Mouse (Mus musculus) midbrain, embryonic 16.5 days (tissue): ENCODE data around the gene Syt1. TPM values are rescaled to one million over a fixed set of nuclear protein-coding genes. Genes with fewer than 3 reads are reported as not detected.

Experiments
- ATAC-seq: fragments of 200-750 bp; cut with Nextera tagmentation; 2 replicates; pipeline ENCODE4 v1.8.0; 2017; ENCODE audit warnings: moderate TSS enrichment
- H3K27ac ChIP-seq: fragments of 300-500 bp; sonication (generic); 2 replicates; pipeline ENCODE4 v1.5.1; 2014; ENCODE audit warnings: mild to moderate bottlenecking, low read length, mixed read lengths
- H3K27me3 ChIP-seq: fragments of 300-500 bp; sonication (generic); 2 replicates; pipeline ENCODE4 v1.6.1; 2014; ENCODE audit warnings: low read depth, low read length, mixed read lengths; ENCODE audit not compliant: control insufficient read depth, insufficient read depth
- H3K36me3 ChIP-seq: fragments of 300-500 bp; sonication (generic); 2 replicates; pipeline ENCODE4 v1.6.1; 2014; ENCODE audit warnings: mild to moderate bottlenecking, low read length, moderate library complexity, mixed read lengths; ENCODE audit not compliant: control insufficient read depth, insufficient read depth
- H3K4me1 ChIP-seq: fragments of 300-500 bp; sonication (generic); 2 replicates; pipeline ENCODE4 v1.6.1; 2014; ENCODE audit warnings: mild to moderate bottlenecking, low read length, mixed read lengths; ENCODE audit not compliant: control insufficient read depth, insufficient read depth
- H3K4me2 ChIP-seq: fragments of 300-500 bp; sonication (generic); 2 replicates; pipeline ENCODE4 v1.6.1; 2014; ENCODE audit warnings: mild to moderate bottlenecking, low read length, mixed read lengths
- H3K4me3 ChIP-seq: fragments of 300-500 bp; sonication (generic); 2 replicates; pipeline ENCODE4 v1.5.1; 2014; ENCODE audit warnings: low read depth, mild to moderate bottlenecking, low read length, moderate library complexity, mixed read lengths
- H3K9ac ChIP-seq: fragments of 300-500 bp; sonication (generic); 2 replicates; pipeline ENCODE4 v1.6.1; 2014; ENCODE audit warnings: low read depth, low read length, mixed read lengths
- H3K9me3 ChIP-seq: fragments of 300-500 bp; sonication (generic); replicated peaks from 2 replicates; pipeline ENCODE4 v1.6.1; 2014; ENCODE audit warnings: mild to moderate bottlenecking, low read length, mixed read lengths; ENCODE audit not compliant: control insufficient read depth, poor library complexity, severe bottlenecking
- whole genome bisulfite sequencing: fragments of 180-500 bp; shearing (Covaris S2); extraction: QIAGEN DNeasy Blood & Tissue Kit; methylation state at CpG from one replicate; pipeline ENCODE4 v1.1.7; 2014; 5-methylcytosine and 5-hydroxymethylcytosine counted together
- polyA plus RNA-seq: library from polyadenylated mRNA; unstranded; fragments of >200 nt; fragmentation: Nextera tagmentation; extraction: Ambion mirVana; gene quantifications from 2 replicates; pipeline ENCODE4 v1.2.1, GENCODE M21; 2015

Syt1 gene
- polyA plus RNA-seq, 1 experiment from 2014 or later: 146 TPM

GRCm38 (mm10) chr10:108660295-108660694 lies 350.5 kb downstream of the Syt1 start:
- no peak for ATAC-seq
- WGBS: 75% methylated on average over 3 of the region's 3 CpGs
- no peak overlapping the region for H3K4me2 ChIP-seq
- no peak overlapping the region for H3K4me3 ChIP-seq
- H3K27ac ChIP-seq: no peak overlapping the region
- H3K27me3 ChIP-seq: no peaks in the 10 kb centered on the region
- no peak overlapping the region for H3K9ac ChIP-seq
- H3K9me3 ChIP-seq: no peaks in the 10 kb centered on the region
- no peaks in the 10 kb centered on the region for H3K36me3 ChIP-seq
- H3K4me1 ChIP-seq: 0 out of 2 replicates have a peak, but pooled peaks cover 2% of the 10 kb centered on the region

DNA sequence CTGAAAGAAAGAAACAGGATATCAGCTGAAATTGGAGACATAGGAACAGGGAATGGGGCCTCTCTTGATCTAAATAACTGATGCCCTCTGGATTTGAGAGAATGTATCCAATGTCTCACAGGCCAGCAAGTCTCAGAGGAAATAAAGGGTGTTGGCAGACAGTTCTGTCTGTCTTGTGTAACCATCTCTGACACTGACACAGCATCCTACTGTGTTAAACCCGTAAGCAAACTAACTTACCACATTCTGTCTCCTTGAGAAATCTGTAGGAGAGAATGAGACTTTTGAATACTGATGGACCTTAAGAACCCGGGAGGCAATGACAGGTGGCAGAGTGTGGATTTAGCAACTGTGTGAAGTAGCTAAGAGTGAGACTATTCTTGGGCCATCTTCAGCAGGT lies 352.5 kb downstream of the Syt1 start:
- 0 out of 2 replicates have a peak, but pooled peaks cover 2% of the 10 kb centered on the region for H3K4me1 ChIP-seq
- H3K9me3 ChIP-seq: no peaks in the 10 kb centered on the region
- WGBS: 67% methylated on average over 2 of the region's 2 CpGs
- ATAC-seq: no peak
- H3K36me3 ChIP-seq: no peaks in the 10 kb centered on the region
- H3K27ac ChIP-seq: no peak overlapping the region
- no peaks in the 10 kb centered on the region for H3K27me3 ChIP-seq
- H3K4me2 ChIP-seq: no peak overlapping the region
- no peak overlapping the region for H3K4me3 ChIP-seq
- no peak overlapping the region for H3K9ac ChIP-seq

GRCm38 (mm10) chr10:108657669-108658068 lies 353.1 kb downstream of the Syt1 start:
- H3K4me2 ChIP-seq: no peak overlapping the region
- H3K27me3 ChIP-seq: no peaks in the 10 kb centered on the region
- H3K9ac ChIP-seq: no peak overlapping the region
- ATAC-seq: no peak
- no peaks in the 10 kb centered on the region for H3K36me3 ChIP-seq
- H3K27ac ChIP-seq: no peak overlapping the region
- H3K9me3 ChIP-seq: no peaks in the 10 kb centered on the region
- no peak overlapping the region for H3K4me3 ChIP-seq
- 0 out of 2 replicates have a peak, but pooled peaks cover 2% of the 10 kb centered on the region for H3K4me1 ChIP-seq

GRCm38 (mm10) chr10:108656898-108657297 lies 353.9 kb downstream of the Syt1 start:
- Histone ChIP-seq H3K4me2 (no peak overlapping the region), H3K27ac (no peak overlapping the region), H3K4me3 (no peak overlapping the region), H3K36me3 (no peaks in the 10 kb centered on the region), H3K4me1 (peaks cover 3% of the 10 kb centered on the region; the same call in 1 of the 2 replicates), H3K9me3 (no peaks in the 10 kb centered on the region), H3K27me3 (no peaks in the 10 kb centered on the region), H3K9ac (no peak overlapping the region)
- 96% methylated on average over 4 of the region's 4 CpGs for whole genome bisulfite sequencing
- no peak for ATAC-seq

DNA sequence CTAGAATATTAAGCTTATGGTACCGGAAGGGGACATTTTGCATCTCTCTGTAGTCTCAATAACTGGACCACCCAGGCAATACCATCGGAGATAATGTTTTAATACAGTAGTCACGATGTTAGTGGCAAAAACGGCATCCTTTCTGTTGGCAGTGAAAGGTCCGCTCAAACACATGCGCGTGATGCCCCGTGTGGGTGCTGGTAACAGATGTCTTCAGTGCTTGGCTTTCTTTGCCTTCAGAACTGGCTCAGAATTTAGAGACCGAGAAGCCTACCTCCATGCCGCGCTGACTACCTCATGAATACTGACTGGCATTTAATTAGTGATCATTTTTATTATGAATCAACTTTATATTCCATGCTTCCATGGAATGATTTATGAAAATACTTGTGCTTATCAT lies 355.7 kb downstream of the Syt1 start:
- Histone ChIP-seq H3K36me3 (no peaks in the 10 kb centered on the region), H3K27ac (no peak overlapping the region), H3K4me2 (no peak overlapping the region), H3K27me3 (no peaks in the 10 kb centered on the region), H3K9ac (no peak overlapping the region), H3K4me1 (peaks cover 3% of the 10 kb centered on the region; the same call in 1 of the 2 replicates), H3K4me3 (no peak overlapping the region), H3K9me3 (no peaks in the 10 kb centered on the region)
- no peak for ATAC-seq
- 95% methylated on average over 11 of the region's 11 CpGs for WGBS

DNA sequence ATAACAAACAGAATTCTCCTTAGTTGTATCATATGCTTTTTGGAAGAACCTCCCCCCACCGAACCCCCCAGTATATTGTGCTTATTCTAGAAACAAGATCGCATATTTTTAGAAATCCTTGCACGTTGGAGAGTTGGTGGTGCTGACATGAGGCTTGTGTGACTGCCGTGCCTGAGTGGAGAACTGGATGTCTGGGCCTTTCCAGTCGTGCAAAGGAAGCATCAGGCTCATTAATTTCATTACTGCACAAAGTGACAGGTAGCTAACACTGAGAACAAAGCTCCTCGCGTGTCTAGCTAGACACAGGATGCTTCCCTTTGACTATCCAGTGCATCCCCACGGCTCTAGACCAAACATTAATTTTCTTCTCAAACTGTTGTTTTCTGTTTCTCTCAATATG lies 358.0 kb downstream of the Syt1 start:
- WGBS: 75% methylated on average over 8 of the region's 8 CpGs
- no peak for ATAC-seq
- Histone ChIP-seq H3K36me3 (no peaks in the 10 kb centered on the region), H3K4me2 (no peak overlapping the region), H3K9ac (no peak overlapping the region), H3K27ac (no peak overlapping the region), H3K4me1 (peaks cover 8% of the 10 kb centered on the region; the same call in 1 of the 2 replicates), H3K27me3 (no peaks in the 10 kb centered on the region), H3K4me3 (no peak overlapping the region), H3K9me3 (no peaks in the 10 kb centered on the region)

GRCm38 (mm10) chr10:108652066-108652465 lies 358.7 kb downstream of the Syt1 start:
- Histone ChIP-seq H3K9me3 (no peaks in the 10 kb centered on the region), H3K4me2 (no peak overlapping the region), H3K4me3 (no peak overlapping the region), H3K9ac (no peak overlapping the region), H3K4me1 (peaks cover 8% of the 10 kb centered on the region; the same call in 1 of the 2 replicates), H3K27me3 (no peaks in the 10 kb centered on the region), H3K36me3 (no peaks in the 10 kb centered on the region), H3K27ac (no peak overlapping the region)
- ATAC-seq: no peak
- WGBS: 83% methylated on average over 8 of the region's 8 CpGs

GRCm38 (mm10) chr10:108649174-108649573 lies 361.6 kb downstream of the Syt1 start:
- Histone ChIP-seq H3K9ac (no peak overlapping the region), H3K27ac (peak overlapping the region; percentile 23), H3K27me3 (no peaks in the 10 kb centered on the region), H3K4me1 (peaks cover 8% of the 10 kb centered on the region; the same call in 1 of the 2 replicates), H3K4me2 (no peak overlapping the region), H3K9me3 (no peaks in the 10 kb centered on the region), H3K4me3 (no peak overlapping the region), H3K36me3 (no peaks in the 10 kb centered on the region)
- 67% methylated on average over 7 of the region's 7 CpGs for WGBS
- no peak for ATAC-seq

- WGBS: 27% methylated on average over 5 of the region's 5 CpGs
- H3K4me2 ChIP-seq: no peak overlapping the region
- ATAC-seq: no peak
Measured at GRCm38 (mm10) chr10:108643915-108644314, 366.9 kb downstream of the Syt1 start.

More at GRCm38 (mm10) chr10:108643915-108644314, 366.9 kb downstream of the Syt1 start:
- Histone ChIP-seq H3K27ac (peak overlapping the region; percentile 28; the same call in 1 of the 2 replicates), H3K4me3 (no peak overlapping the region), H3K9ac (no peak overlapping the region), H3K9me3 (no peaks in the 10 kb centered on the region), H3K27me3 (no peaks in the 10 kb centered on the region), H3K36me3 (no peaks in the 10 kb centered on the region), H3K4me1 (no peaks in the 10 kb centered on the region)
